Mouse (Mus musculus) liver, postnatal 0 days (tissue): ENCODE results near the gene Zfhx3.

Experiments used
- CTCF ChIP-seq: sonication (generic); IDR thresholded peaks from 2 replicates; pipeline ENCODE4 v1.5.1; 2016; ENCODE audit warnings: antibody characterized with exemption, low read depth
- EP300 ChIP-seq: IDR thresholded peaks from 2 replicates; pipeline ENCODE4 v1.6.1; 2016; ENCODE audit warnings: antibody characterized with exemption, low read depth, mild to moderate bottlenecking

DNA sequence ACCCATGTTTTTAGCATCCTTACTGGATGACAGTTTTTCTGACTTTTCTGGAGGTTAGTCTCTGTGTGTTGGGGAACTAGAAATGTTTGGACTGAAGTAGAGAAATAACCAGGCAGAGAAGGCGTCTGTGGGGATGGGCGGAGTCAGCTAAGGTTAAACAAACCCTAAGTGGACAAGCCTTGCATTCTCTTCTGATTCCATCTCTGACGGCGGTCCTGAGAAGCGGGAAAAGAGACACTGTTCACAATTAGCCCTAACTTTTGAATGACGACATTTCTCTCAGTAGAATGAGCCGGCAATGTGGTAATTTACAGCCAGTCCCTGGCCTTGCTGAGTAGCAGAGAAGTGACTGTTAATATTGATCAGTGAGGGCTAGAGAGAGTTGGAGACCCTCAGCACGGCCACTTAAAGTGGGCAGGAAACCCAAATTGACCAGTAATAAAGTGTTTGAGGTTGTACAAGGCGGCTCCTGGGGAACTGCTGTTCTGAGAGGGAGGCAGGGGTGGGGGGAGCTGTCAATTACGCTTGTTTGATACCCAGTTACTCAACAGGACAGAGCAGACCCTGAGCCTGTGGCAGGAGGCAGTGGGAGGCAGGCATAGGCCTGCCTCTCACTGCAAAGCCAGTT, 162.1 kb downstream of the Zfhx3 start:
- no peak for TF ChIP-seq EP300
- no peak for TF ChIP-seq CTCF
